ENCODE assay signal across 16 mouse cellular contexts in genomic region chr11:70030651-70031320, GRCm38 (mm10). TPM values are rescaled to one million over a fixed set of nuclear protein-coding genes. Genes with fewer than 3 reads are reported as not detected.
DNase-seq lines count a peak whose midpoint lies in the region; ATAC-seq and TF ChIP-seq lines count a peak whose summit lies in the region.
"Had no signal": no experiment of that assay in that cellular context is flagged by ENCODE, and none has a peak within 500 bp of the region (broad histone marks: within the 10 kb centered on the region; RNA-seq: fewer than 3 reads in every experiment).

No protein-coding gene starts in this region.

- H3K4me1 ChIP-seq in forebrain, embryonic 10.5 days = peaks cover 56% of the 10 kb centered on the region
- peaks cover 54% of the 10 kb centered on the region for H3K4me1 ChIP-seq in forebrain, embryonic 16.5 days (replicated peaks; ENCODE audit: control insufficient read depth, insufficient read depth, low read length)
- H3K4me1 ChIP-seq in hindbrain, postnatal 0 days (ENCODE audit: insufficient read depth, low read length) = peaks cover 36% of the 10 kb centered on the region
- peaks cover 37% of the 10 kb centered on the region for H3K4me1 ChIP-seq in midbrain, postnatal 0 days (ENCODE audit: insufficient read depth, low read length)

- peak overlapping the region; percentile 71 for H3K4me2 ChIP-seq in forebrain, embryonic 16.5 days (ENCODE audit: low read length)
- H3K4me2 ChIP-seq in hindbrain, postnatal 0 days (ENCODE audit: low read depth, low read length) = peak overlapping the region; percentile 60
- H3K4me2 ChIP-seq in midbrain, postnatal 0 days (ENCODE audit: low read depth, low read length, poor library complexity, severe bottlenecking) = peak overlapping the region; percentile 58

- peak overlapping the region; percentile 48 for H3K4me3 ChIP-seq in forebrain, embryonic 10.5 days
- peak overlapping the region; percentile 35 for H3K4me3 ChIP-seq in forebrain, embryonic 16.5 days (replicated peaks; ENCODE audit: low read length)
- H3K4me3 ChIP-seq in hindbrain, postnatal 0 days (ENCODE audit: low read length) = no peak overlapping the region
- H3K4me3 ChIP-seq in midbrain, postnatal 0 days (ENCODE audit: low read depth, low read length) = peak overlapping the region; percentile 30; the same call in 1 of the 2 replicates
- H3K4me3 ChIP-seq: embryonic facial prominence, embryonic 13.5 days had no signal

- 94% methylated on average over 28 of the region's 28 CpGs for whole genome bisulfite sequencing in forebrain, embryonic 10.5 days
- 94% methylated on average over 28 of the region's 28 CpGs for WGBS in forebrain, embryonic 16.5 days
- 91% methylated on average over 28 of the region's 28 CpGs for WGBS in hindbrain, postnatal 0 days
- 91% methylated on average over 28 of the region's 28 CpGs for WGBS in midbrain, postnatal 0 days

- H3K9ac ChIP-seq in forebrain, embryonic 16.5 days (replicated peaks; ENCODE audit: low read depth, low read length) = peak overlapping the region; percentile 43
- H3K9ac ChIP-seq in hindbrain, postnatal 0 days (replicated peaks; ENCODE audit: low read length) = peak overlapping the region; percentile 38; the same call in 1 of the 2 replicates
- H3K9ac ChIP-seq in midbrain, postnatal 0 days (replicated peaks; ENCODE audit: low read length, poor library complexity, severe bottlenecking) = no peak overlapping the region
- H3K9ac ChIP-seq: liver, embryonic 14.5 days had no signal

- no peaks in the 10 kb centered on the region for H3K27me3 ChIP-seq in forebrain, embryonic 10.5 days (ENCODE audit: poor library complexity, severe bottlenecking)
- no peaks in the 10 kb centered on the region for H3K27me3 ChIP-seq in forebrain, embryonic 16.5 days (replicated peaks; ENCODE audit: control insufficient read depth, insufficient read depth, low read length)
- no peaks in the 10 kb centered on the region for H3K27me3 ChIP-seq in hindbrain, postnatal 0 days (ENCODE audit: insufficient read depth, low read length)
- H3K27me3 ChIP-seq in midbrain, postnatal 0 days (ENCODE audit: insufficient read depth, low read length) = no peaks in the 10 kb centered on the region
- H3K27me3 ChIP-seq: embryonic facial prominence, embryonic 13.5 days had no signal

- DNase-seq in forebrain, embryonic 10.5 days (ENCODE audit: extremely low spot score, low spot score) = no peak
- DNase-seq in hindbrain, postnatal 0 days (ENCODE audit: low spot score) = no peak
- DNase-seq in midbrain, postnatal 0 days (ENCODE audit: low spot score) = no peak
- DNase-seq in right cerebral cortex, postnatal 36 days (ENCODE audit: low spot score in 2 of 2) = no peak
- DNase-seq in right cerebral cortex, postnatal 14 days = no peak
- no peak for DNase-seq in kidney, postnatal 14 days
- DNase-seq: gastrocnemius, postnatal 14 days; kidney, postnatal 10 days; lung, postnatal 10 days had no signal

- peaks cover 53% of the 10 kb centered on the region for H3K36me3 ChIP-seq in forebrain, embryonic 10.5 days (replicated peaks)
- H3K36me3 ChIP-seq in forebrain, embryonic 16.5 days (ENCODE audit: control insufficient read depth, insufficient read depth) = peaks cover 21% of the 10 kb centered on the region
- peaks cover 26% of the 10 kb centered on the region for H3K36me3 ChIP-seq in hindbrain, postnatal 0 days (ENCODE audit: insufficient read depth, low read length)
- H3K36me3 ChIP-seq in midbrain, postnatal 0 days (ENCODE audit: insufficient read depth, low read length) = peaks cover 36% of the 10 kb centered on the region

- no peak for ATAC-seq in forebrain, embryonic 16.5 days
- ATAC-seq in hindbrain, postnatal 0 days = no peak
- no peak for ATAC-seq in midbrain, postnatal 0 days (ENCODE audit: low FRiP score)
- ATAC-seq: intestine, postnatal 0 days had no signal

- TF ChIP-seq CTCF in hindbrain, postnatal 0 days (IDR thresholded peaks at IDR 0.05; ENCODE audit: low read depth) = no peak
- TF ChIP-seq CTCF in midbrain, postnatal 0 days (IDR thresholded peaks at IDR 0.05) = no peak

- no peaks in the 10 kb centered on the region for H3K9me3 ChIP-seq in forebrain, embryonic 10.5 days
- no peaks in the 10 kb centered on the region for H3K9me3 ChIP-seq in forebrain, embryonic 16.5 days (ENCODE audit: control insufficient read depth, low read length)
- no peaks in the 10 kb centered on the region for H3K9me3 ChIP-seq in hindbrain, postnatal 0 days (ENCODE audit: low read length)
- H3K9me3 ChIP-seq in midbrain, postnatal 0 days (ENCODE audit: low read length) = no peaks in the 10 kb centered on the region
- H3K9me3 ChIP-seq: embryonic facial prominence, embryonic 13.5 days had no signal

- peak overlapping the region; percentile 85 for H3K27ac ChIP-seq in forebrain, embryonic 10.5 days
- peak overlapping the region; percentile 96 for H3K27ac ChIP-seq in forebrain, embryonic 16.5 days (ENCODE audit: low read length)
- H3K27ac ChIP-seq in hindbrain, postnatal 0 days = peak overlapping the region; percentile 89
- H3K27ac ChIP-seq in midbrain, postnatal 0 days (ENCODE audit: low read depth, low read length) = peak overlapping the region; percentile 90; the same call in 1 of the 2 replicates
- H3K27ac ChIP-seq: liver, embryonic 14.5 days had no signal

RNA-seq across cellular contexts. Expression of gene Dlg4, which starts 14.0 kb away (rescaled TPM):
- 13.8 and 15.5 TPM in 2 replicates for polyA plus RNA-seq in forebrain, embryonic 10.5 days (2016; fragmentation: Nextera tagmentation; extraction: Ambion mirVana)
- polyA plus RNA-seq in forebrain, embryonic 16.5 days (2015; fragmentation: Nextera tagmentation; extraction: Ambion mirVana) = 25.6 and 32.7 TPM in 2 replicates
- total RNA-seq in hindbrain, postnatal 0 days (2014; rRNA removed) = 209 and 225 TPM in 2 replicates
- 18.8 and 22.4 TPM in 2 replicates for polyA plus RNA-seq in hindbrain, postnatal 0 days (2015; fragmentation: Nextera tagmentation; extraction: Ambion mirVana)
- total RNA-seq in midbrain, postnatal 0 days (2014; rRNA removed) = 256 and 269 TPM in 2 replicates
- 16.1 and 18.1 TPM in 2 replicates for polyA plus RNA-seq in midbrain, postnatal 0 days (2015; fragmentation: Nextera tagmentation; extraction: Ambion mirVana)

RNA-seq across cellular contexts. Expression of gene Acadvl, which starts 15.6 kb away (rescaled TPM):
- polyA plus RNA-seq in forebrain, embryonic 10.5 days (2016; fragmentation: Nextera tagmentation; extraction: Ambion mirVana) = 41.0 and 44.1 TPM in 2 replicates
- 60.2 and 60.6 TPM in 2 replicates for polyA plus RNA-seq in forebrain, embryonic 16.5 days (2015; fragmentation: Nextera tagmentation; extraction: Ambion mirVana)
- total RNA-seq in hindbrain, postnatal 0 days (2014; rRNA removed) = 44.4 and 47.2 TPM in 2 replicates
- 65.2 and 75.2 TPM in 2 replicates for polyA plus RNA-seq in hindbrain, postnatal 0 days (2015; fragmentation: Nextera tagmentation; extraction: Ambion mirVana)
- 35.9 and 42.7 TPM in 2 replicates for total RNA-seq in midbrain, postnatal 0 days (2014; rRNA removed)
- 62.1 and 64.2 TPM in 2 replicates for polyA plus RNA-seq in midbrain, postnatal 0 days (2015; fragmentation: Nextera tagmentation; extraction: Ambion mirVana)

RNA-seq across cellular contexts. Expression of gene Asgr1, which starts 23.1 kb away (rescaled TPM):
- polyA plus RNA-seq in forebrain, embryonic 10.5 days (2016; fragmentation: Nextera tagmentation; extraction: Ambion mirVana) = 0.71 and 1.2 TPM in 2 replicates
- 1.5 and 2.0 TPM in 2 replicates for polyA plus RNA-seq in forebrain, embryonic 16.5 days (2015; fragmentation: Nextera tagmentation; extraction: Ambion mirVana)
- 2.3 and 2.8 TPM in 2 replicates for total RNA-seq in hindbrain, postnatal 0 days (2014; rRNA removed)
- 3.7 TPM in 2 replicates for polyA plus RNA-seq in hindbrain, postnatal 0 days (2015; fragmentation: Nextera tagmentation; extraction: Ambion mirVana)
- 1.2 and 7.2 TPM in 2 replicates for total RNA-seq in midbrain, postnatal 0 days (2014; rRNA removed)
- 4.1 and 4.5 TPM in 2 replicates for polyA plus RNA-seq in midbrain, postnatal 0 days (2015; fragmentation: Nextera tagmentation; extraction: Ambion mirVana)
- total RNA-seq: common myeloid progenitor, adult 5-6 weeks; gastrocnemius, postnatal 14 days; heart, postnatal 25 days; megakaryocyte-erythroid progenitor cell, adult 5-6 weeks had no signal
- polyA plus RNA-seq: intestine, postnatal 0 days had no signal

RNA-seq across cellular contexts. Expression of gene Dvl2, which starts 30.4 kb away (rescaled TPM):
- polyA plus RNA-seq in forebrain, embryonic 10.5 days (2016; fragmentation: Nextera tagmentation; extraction: Ambion mirVana) = 44.3 and 51.6 TPM in 2 replicates
- 34.6 and 34.7 TPM in 2 replicates for polyA plus RNA-seq in forebrain, embryonic 16.5 days (2015; fragmentation: Nextera tagmentation; extraction: Ambion mirVana)
- total RNA-seq in hindbrain, postnatal 0 days (2014; rRNA removed) = 20.9 and 37.3 TPM in 2 replicates
- polyA plus RNA-seq in hindbrain, postnatal 0 days (2015; fragmentation: Nextera tagmentation; extraction: Ambion mirVana) = 18.1 and 19.3 TPM in 2 replicates
- total RNA-seq in midbrain, postnatal 0 days (2014; rRNA removed) = 31.5 and 33.3 TPM in 2 replicates
- polyA plus RNA-seq in midbrain, postnatal 0 days (2015; fragmentation: Nextera tagmentation; extraction: Ambion mirVana) = 19.0 and 20.0 TPM in 2 replicates

RNA-seq across cellular contexts. Expression of gene Phf23, which starts 35.2 kb away (rescaled TPM):
- polyA plus RNA-seq in forebrain, embryonic 10.5 days (2016; fragmentation: Nextera tagmentation; extraction: Ambion mirVana) = 94.5 and 96.2 TPM in 2 replicates
- polyA plus RNA-seq in forebrain, embryonic 16.5 days (2015; fragmentation: Nextera tagmentation; extraction: Ambion mirVana) = 63.7 and 66.8 TPM in 2 replicates
- 34.3 and 47.9 TPM in 2 replicates for total RNA-seq in hindbrain, postnatal 0 days (2014; rRNA removed)
- polyA plus RNA-seq in hindbrain, postnatal 0 days (2015; fragmentation: Nextera tagmentation; extraction: Ambion mirVana) = 44.0 and 46.0 TPM in 2 replicates
- 42.4 and 45.2 TPM in 2 replicates for total RNA-seq in midbrain, postnatal 0 days (2014; rRNA removed)
- polyA plus RNA-seq in midbrain, postnatal 0 days (2015; fragmentation: Nextera tagmentation; extraction: Ambion mirVana) = 37.6 and 40.0 TPM in 2 replicates
